Mouse (Mus musculus) gastrocnemius, postnatal 14 days (tissue): Measurements from ENCODE around the gene Dst. TPM values are rescaled to one million over a fixed set of nuclear protein-coding genes. Genes with fewer than 3 reads are reported as not detected.

Source experiments
- DNase-seq: peaks from one replicate; pipeline ENCODE4 v3.0.0; 2021; ENCODE audit warnings: mixed read lengths
- intact Hi-C: fragments of 180-260 bp; cut with DNase I; formaldehyde crosslinking; loops from one replicate; pipeline ENCODE4 v1.15.1; 2025; ENCODE audit warnings: low total_unique reads
- total RNA-seq, 2 experiments: library from RNA; stranded (reverse); gene quantifications; 2 replicates each; pipeline ENCODE4 v1.2.3; 2021

Dst gene
- total RNA-seq, 2 experiments from 2014 or later: 121 to 150 TPM

DNA sequence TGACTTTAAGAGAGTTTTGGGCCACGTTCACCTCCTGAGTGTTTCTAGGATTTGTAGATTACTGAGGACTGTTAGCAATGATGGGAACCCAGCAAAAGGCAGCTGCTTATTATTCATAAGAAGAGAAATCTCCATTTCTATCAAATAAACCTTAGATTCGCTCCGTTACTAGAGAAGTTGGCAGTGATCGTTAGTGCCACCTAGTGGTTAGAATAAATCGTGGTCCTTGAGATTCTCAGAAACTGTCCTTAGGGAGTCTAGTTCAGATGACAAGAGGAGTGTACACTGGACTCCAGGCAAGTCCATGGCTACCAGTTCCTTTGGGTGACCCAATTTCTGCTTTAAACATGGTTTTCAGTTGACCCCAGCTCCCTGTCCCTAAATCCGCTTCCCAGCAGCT, 58.3 kb downstream of the Dst start:
- intact Hi-C loops: loop anchor here (2.0 to 10.0 kb wide), 2 partner anchors 74 to 302 kb away; partner anchors contain the start of gene Prim2
- no peak for DNase-seq

DNA sequence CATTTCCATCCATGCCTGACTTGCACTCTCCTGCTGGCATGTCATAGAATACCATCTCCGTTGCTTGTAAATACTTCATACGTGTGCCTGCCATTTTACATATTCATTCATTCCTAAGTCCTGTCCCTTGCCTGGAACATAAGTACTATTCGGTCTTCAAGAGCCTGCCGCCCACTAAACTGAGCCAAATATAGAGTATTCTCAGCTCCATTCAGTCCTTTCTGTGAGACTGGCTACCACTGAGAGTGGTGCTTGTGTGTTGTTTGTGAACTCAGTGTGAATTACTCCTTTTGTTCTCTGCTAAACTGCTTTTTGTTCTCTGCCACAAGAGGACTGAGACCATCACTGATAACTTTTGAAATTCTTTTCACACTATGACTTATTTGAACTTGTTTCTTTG, 59.2 kb downstream of the Dst start:
- intact Hi-C loops: loop anchor here (2.0 to 10.0 kb wide), 2 partner anchors 74 to 302 kb away; partner anchors contain the start of gene Prim2
- DNase-seq: no peak

DNA sequence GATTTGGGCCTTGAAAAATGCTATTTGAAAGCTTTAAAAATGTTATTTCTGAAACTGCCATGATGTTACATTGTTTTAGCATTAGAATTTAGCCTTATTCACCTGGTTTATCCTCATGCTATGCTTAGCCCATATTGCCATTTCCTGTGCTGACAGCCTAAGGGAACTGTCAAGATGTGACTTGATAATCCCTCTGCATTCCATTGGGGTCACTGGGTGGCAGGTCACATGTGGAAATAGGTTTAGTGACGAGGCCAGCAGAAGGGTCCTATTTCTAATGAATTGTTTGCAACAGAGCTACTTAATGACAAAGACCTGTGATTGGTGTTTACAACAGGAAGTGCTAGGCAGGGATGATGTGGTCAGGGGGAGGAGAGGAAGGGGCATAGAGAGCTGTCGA, 61.9 kb downstream of the Dst start:
- intact Hi-C loops: loop anchor here (10.0 kb wide), 1 partner anchor 305 kb away; the partner anchor contains the start of gene Prim2
- DNase-seq: no peak

DNA sequence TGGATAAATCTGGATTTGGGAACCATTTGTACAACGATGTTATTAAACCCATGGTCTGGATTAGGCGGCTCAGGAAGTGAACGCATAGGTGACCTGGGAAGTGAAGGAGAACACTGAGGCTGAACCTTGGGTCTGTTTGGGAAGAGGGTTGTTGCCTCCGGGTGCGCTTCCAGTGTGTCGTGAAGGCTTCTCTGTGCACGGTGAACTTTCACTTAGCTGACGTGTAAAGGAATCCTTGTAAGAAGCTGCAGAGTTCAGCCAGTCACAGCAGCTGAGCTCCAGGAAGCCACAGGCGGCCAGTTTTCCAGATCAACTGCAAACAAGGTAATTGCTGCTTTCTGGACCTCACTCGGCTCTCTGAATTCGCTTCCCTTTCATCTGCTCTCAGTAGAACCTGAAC, 66.4 kb downstream of the Dst start:
- DNase-seq: no peak
- intact Hi-C loops: no loop called here

DNA sequence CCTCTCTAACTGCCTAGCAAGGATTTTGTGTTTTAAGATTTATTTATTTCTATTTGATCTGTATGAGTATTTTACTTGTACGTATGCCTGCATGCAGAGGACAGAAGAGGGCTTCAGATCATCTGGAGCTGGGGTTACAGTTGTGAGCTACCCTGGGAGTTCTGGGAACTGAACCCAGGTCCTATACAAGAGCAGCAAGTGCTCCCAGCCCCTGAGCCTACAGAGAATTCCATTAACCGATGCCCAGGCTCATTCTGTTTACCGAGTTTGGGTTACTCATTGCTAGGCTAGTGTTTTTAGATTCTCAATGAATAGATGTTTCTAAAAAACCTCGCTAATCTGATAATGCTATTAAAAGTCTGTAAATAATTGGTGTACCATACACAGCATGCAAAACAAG, 67.3 kb downstream of the Dst start:
- intact Hi-C loops: no loop called here
- no peak for DNase-seq

DNA sequence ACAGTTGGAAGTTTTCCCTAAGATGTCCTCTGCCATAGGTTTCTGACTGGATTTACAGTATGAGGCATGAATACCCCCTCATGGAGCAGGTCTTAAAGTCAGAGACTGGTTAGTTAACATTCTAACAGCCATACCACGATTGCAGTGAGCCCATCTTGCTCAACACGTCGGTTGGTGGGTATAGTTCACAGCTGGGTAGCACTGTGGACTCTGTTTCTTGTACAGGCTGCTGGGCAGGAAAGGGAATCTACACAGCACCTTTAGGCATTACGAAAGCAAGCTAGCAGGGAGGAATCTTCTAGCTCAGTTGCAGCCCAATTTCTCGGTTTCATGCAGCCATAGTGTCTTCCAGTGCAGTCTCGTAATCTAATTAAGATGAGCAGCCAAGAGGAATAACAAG, 69.8 kb downstream of the Dst start:
- no peak for DNase-seq
- intact Hi-C loops: no loop called here

DNA sequence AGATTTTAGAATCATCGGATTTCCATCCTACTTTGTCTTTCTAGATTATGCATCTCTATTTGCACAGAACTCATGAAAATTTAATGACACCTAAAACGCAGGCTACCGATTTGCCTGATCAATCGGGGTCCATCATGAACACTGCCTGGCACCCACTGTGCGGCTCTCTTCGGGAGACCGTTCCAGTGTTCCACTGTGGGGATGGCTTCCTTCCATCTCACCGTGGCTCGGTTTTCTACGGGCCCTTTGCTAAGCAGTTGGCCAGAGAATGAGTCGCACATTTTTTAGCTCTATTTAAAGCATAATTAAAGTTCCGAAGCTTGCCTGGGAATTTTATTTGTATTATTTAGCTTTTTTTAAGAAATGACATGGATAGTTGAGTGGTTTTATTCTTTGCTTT, 72.4 kb downstream of the Dst start:
- DNase-seq: no peak
- intact Hi-C loops: no loop called here

DNA sequence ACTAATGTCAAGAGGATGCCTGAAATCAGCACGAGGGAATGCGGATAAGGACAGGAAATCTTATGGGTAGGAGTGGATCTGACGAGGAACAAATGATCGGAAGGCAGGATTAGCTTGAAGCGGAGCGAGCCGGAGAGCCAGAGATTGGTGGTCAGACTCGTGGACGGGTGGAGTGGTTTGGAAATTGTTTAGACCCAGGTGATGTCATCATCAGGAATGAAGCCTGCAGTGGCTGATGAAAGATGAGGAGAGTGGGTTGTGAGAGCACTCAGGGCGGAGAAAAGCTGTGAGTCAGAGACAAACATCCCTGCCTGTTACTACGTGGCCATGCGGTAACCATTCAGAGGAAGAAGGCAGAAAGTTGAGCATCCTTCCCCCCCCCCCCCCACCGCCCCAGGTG, 81.6 kb downstream of the Dst start:
- intact Hi-C loops: no loop called here
- DNase-seq: no peak

DNA sequence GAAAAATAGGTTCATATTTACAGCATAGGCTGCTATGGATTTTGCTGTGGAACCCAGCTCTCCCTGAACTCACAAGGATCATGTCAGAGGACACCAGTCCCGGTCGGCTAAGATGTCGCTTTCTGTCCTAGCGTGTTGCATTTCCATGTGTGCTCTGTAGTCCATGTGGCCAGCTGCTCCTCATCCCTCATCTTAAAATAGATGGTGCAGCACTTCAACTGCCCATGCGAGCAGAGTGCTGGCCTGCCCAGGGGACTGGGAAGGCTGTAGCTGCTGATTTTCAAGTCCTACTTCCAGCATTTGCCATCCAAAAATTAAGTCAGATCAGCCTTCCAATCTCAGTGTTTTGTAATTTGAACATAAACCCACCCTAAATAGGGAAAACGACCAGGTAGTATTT, 83.0 kb downstream of the Dst start:
- no peak for DNase-seq
- intact Hi-C loops: no loop called here

DNA sequence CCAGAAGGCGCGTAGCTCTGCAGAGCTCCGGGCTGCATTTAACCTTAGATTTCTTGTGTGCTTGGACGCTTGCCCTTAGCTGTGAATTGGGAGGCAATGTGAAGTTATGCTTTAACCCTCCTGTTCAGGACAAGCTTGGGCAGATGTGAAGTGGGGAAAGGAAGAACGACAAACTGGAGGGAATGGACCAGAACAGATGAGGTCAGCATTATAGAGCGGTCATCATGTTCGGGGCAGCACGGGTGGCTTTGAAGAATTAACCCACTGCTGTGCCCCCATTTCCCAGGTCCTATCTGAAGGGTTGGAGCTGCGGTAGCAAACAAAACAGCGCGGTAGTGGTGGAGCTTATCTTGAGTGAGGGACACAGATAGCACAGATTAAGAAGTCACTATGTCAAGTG, 84.8 kb downstream of the Dst start:
- intact Hi-C loops: no loop called here
- no peak for DNase-seq

DNA sequence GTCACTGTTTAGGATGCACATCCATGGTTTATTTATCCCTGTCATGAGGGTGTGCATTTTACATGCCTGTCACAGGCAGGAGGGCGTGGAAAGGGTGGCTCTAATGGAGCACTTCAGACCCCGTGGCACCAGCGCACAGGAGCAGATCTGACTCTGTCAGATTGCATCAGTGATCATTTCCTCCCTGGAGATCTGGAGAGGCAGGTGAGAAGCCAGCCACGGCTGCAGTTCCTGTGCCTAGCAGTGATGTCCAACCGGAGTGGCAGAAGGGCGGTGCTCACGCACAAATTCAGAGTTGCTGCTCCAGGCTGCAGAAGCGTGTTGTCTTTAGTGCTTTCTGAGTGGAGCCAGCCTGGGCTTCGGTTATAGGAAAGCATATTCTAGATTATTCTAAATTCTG, 86.2 kb downstream of the Dst start:
- intact Hi-C loops: no loop called here
- no peak for DNase-seq

DNA sequence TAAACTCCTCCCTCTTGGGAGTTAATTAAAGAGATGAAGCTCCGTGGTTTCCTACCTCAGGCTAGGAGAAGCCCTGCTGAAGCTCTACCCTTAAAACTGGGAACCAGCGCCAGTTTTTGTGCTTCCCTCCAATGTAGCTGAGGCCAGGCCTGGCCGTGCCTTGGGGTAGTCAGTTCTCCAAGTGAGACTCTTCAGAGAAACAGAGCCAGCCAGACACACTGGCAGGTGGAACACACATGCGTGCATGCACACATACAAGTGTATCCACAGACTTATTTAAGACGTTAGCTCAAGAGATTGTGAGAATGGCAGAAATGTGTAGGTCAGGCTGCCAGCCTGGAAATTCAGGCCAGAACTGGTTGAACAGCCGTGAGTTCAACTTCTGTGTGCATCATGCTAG, 87.4 kb downstream of the Dst start:
- DNase-seq: no peak

DNA sequence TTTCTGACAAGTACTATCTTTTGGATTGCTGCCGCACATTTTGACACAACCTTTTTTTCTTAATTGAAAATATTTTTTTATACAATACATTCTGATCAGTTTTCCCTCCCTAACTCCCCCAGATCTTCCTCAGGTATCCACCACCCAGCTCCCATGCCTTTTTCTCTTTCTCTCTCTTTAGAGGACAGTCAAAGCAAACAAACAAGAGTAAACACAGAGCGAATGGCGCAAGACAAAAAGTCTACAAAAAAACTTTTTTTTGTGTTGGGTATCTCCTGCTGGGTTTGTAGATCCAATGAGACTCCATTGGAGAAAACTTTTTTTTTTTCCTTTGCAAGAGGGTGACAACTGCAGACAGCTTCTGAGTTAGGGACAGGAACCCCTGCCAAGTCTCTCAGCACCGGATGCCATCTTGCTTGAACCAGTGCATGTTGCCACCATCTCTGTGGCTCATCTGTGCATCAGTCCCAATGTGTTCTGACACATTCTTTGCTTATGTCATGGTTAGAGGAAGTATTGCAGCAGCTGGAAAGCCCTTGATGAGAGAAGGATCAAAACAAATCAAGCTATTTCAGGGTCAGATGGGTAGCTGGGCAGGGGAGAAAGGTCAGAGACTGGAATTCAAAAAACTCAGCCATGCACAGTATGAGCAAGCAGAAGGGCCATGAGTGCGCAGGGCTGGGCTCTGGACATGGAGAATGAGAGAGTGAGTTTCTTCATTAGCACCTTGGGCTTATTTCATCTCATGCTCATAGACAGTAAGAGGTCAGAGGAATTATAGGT, 88.3 kb downstream of the Dst start:
- DNase-seq: no peak
- intact Hi-C loops: no loop called here

More for the DNA sequence above, 87.4 kb downstream of the Dst start:
- intact Hi-C loops: no loop called here

DNA sequence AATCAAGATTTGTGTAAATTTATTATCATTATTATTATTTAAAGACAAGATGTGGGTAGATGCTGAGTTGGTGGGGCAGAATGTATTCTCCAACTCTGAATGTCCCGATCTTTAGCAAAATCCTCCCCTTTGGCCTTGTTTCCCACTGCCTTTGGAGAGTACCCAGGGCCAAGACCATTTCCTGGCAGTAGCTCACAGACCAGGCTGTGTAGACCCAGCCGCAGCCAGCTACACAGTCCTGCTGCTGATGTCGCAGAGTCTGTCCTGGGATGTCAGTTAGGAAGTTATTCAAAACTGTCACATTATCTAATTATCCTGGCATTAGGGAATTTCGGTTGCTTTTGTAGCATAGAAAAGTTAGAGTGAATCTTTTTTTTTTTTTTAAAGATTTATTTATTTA, 94.3 kb downstream of the Dst start:
- intact Hi-C loops: no loop called here
- no peak for DNase-seq

DNA sequence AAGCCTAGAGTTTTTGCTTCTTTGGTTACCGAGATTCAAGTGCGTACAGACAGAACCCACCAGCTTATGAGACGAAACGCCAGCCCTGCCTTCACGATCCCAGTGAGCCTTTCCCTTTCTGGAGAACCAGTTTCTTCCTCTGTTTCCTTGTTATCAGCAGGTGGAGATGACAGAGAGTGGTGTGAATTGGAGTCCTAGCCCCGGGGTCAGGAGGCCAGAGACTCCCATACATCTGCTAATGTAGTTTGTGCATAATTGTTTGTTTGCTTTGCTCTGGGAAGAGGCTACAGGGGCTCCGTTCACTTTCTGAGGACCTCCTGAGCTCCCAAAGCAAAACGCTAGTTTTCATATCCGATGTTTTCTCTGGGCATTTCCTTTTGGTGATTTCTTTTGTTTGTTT, 94.9 kb downstream of the Dst start:
- intact Hi-C loops: no loop called here
- no peak for DNase-seq

DNA sequence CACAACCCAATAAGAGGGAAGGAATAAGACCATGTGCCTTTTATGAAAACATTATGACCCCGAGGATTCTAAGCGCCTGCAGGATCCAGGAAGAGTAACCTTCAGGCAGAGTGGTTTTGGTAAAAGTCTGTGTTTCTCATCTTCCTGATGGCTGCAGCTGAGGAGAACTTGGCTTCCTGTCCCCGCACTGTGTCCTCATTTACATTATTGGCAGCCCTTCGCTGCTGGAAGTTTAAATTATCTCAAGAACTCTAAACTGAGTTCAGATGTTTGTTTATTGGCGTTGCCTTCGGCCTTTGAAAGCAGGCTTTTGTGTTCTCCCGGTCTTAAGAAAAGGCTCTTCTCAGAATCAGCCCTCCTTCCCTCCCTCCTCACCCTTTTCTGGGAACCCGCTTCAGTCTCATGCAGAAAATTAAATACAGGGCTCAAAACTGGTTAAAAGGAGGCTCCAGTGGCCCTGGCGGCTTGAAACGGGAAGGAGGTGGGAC, 97.3 kb downstream of the Dst start:
- intact Hi-C loops: loop anchor here (5.0 kb wide), 1 partner anchor 52 kb away; no protein-coding TSS in a partner anchor
- DNase-seq: no peak

DNA sequence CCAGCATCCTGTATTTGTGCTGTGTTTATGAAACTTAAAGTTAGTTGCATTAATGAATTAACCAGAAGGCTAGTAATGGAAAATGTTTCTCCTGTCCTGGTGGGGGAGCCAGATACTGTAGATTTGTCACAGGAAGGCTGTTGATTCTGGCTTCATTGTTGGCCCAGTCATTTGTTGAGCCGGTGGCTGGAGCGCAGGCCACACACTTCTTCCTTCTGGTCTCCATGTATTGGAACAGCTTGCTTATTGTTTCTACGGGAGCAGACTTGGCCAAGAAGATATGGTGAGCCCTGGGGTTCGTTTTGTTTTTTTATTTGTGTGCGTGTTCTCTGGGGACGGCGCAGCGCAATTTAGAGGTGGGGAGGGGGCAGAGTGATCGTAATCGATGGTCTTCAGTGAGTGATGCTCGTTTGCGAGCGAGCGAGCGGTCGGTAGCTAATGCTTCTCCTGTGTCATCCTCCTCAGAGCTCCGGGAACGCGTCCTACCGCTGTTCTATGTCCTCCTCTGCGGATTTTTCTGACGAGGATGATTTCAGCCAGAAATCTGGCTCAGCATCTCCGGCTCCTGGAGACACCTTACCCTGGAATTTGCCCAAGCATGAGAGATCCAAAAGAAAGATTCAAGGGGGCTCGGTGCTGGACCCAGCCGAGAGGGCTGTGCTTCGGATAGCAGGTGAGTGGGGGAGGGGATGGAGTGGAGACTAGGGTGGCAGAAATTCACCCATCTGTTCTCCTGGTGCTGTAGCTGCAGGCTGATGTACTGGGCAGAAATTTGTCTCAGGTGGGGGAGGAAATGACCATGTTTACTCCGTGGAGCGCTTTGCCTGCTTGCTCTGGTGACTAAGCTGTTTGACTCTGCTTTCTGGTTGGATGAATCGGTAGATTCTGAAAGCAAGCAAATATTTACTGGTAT, 98.0 kb downstream of the Dst start:
- intact Hi-C loops: loop anchor here (2.0 to 5.0 kb wide), 2 partner anchors 51 to 159 kb away; no protein-coding TSS in a partner anchor
- peak; percentile 61 for DNase-seq

DNA sequence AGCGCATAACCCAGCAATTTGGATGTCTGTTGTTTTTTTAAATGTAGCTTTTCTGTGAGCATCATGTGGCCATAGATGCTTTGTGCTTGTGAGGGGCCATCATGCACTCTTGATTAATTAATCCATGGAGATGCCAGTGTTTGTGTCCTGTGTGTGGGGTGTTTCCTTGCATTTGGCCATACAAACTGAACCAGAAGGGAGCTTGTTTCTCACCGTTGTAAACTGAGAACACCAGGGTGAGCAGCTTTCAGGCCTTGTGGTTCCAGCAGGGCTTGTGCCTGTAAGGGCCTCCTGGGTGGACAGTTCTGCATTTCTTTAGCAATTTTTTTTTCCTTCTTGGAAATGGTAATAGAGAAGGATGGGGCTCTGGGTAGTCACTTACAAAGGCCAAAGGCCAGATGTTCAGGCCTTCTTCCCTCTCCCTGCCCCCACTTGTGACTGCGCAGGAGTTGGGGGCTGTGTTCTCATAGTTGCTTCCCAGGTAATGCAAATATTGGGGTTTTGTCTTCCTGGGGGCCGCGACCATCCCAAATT, 98.9 kb downstream of the Dst start:
- intact Hi-C loops: loop anchor here (2.0 to 5.0 kb wide), 2 partner anchors 50 to 158 kb away; no protein-coding TSS in a partner anchor
- no peak for DNase-seq

DNA sequence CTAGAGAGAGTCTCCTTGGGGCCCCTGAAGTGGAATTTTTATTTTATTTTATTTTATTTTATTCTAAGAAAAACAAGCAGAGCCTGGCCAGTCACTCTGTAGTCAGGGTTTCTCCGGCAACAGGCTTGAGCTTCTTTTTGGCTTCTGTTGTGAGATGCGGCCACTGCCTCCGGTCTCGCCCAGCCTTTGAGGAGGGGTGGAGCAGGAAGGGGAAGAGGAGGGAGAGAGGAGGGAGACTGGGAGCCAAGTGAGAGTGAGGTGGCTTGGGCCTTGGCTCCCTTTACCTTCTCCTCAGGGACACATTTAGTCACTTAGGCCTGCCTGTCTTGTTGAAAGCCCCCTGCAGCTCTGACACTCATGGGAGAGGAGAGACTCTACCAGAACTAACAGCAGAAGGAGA, 99.4 kb downstream of the Dst start:
- DNase-seq: peak; percentile 38

More for the DNA sequence above, 99.4 kb downstream of the Dst start:
- intact Hi-C loops: loop anchor here (2.0 to 5.0 kb wide), 2 partner anchors 50 to 157 kb away; no protein-coding TSS in a partner anchor
